Mouse (Mus musculus): ENCODE measurements around the gene Itpkc. TPM values are rescaled to one million over a fixed set of nuclear protein-coding genes. Genes with fewer than 3 reads are reported as not detected.

Gene Itpkc
- polyA plus RNA-seq (2016; fragmentation: Nextera tagmentation; extraction: Ambion mirVana), result 7.2 and 7.9 TPM in 2 replicates

- Histone ChIP-seq H3K36me3 (no peaks in the 10 kb centered on the region), H3K4me1 (peaks cover 43% of the 10 kb centered on the region), H3K4me3 (peak within 1 kb of the TSS; percentile 88), H3K9me3 (replicated peaks) (no peaks in the 10 kb centered on the region), H3K27ac (peak within 1 kb of the TSS; percentile 92), H3K27me3 (ENCODE audit: low read depth, poor library complexity, severe bottlenecking) (no peaks in the 10 kb centered on the region)
- under 1% methylated on average over 49 of the region's 49 CpGs for WGBS
- peak; percentile 98 for DNase-seq (ENCODE audit: low spot score)
Measured at GRCm38 (mm10) chr7:27228281-27228821, at the start of gene Itpkc. Gene Itpkc, minus strand, starts transcription at chr7:27228661.

GRCm38 (mm10) chr7:27277191-27277590 is 48.7 kb upstream of the Itpkc start:
- peaks cover 68% of the 10 kb centered on the region for H3K36me3 ChIP-seq
- H3K4me1 ChIP-seq, result no peaks in the 10 kb centered on the region; the same call in 1 of the 2 replicates
- no peak for DNase-seq (ENCODE audit: low spot score)
- no peaks in the 10 kb centered on the region for H3K9me3 ChIP-seq (replicated peaks)
- no peaks in the 10 kb centered on the region for H3K27me3 ChIP-seq (ENCODE audit: low read depth, poor library complexity, severe bottlenecking)
- 93% methylated on average over 3 of the region's 3 CpGs for WGBS
- no peak overlapping the region for H3K27ac ChIP-seq
- no peak overlapping the region for H3K4me3 ChIP-seq

GRCm38 (mm10) chr7:27276021-27276420 is 47.6 kb upstream of the Itpkc start:
- DNase-seq (ENCODE audit: low spot score), result no peak
- no peak overlapping the region for H3K27ac ChIP-seq
- no peaks in the 10 kb centered on the region for H3K9me3 ChIP-seq (replicated peaks)
- H3K36me3 ChIP-seq, result peaks cover 68% of the 10 kb centered on the region
- WGBS, result 65% methylated on average over 7 of the region's 7 CpGs
- H3K4me3 ChIP-seq, result no peak overlapping the region
- H3K4me1 ChIP-seq, result no peaks in the 10 kb centered on the region
- no peaks in the 10 kb centered on the region for H3K27me3 ChIP-seq (ENCODE audit: low read depth, poor library complexity, severe bottlenecking)

GRCm38 (mm10) chr7:27274916-27275315 is 46.5 kb upstream of the Itpkc start:
- Histone ChIP-seq H3K4me1 (no peaks in the 10 kb centered on the region), H3K4me3 (no peak overlapping the region), H3K36me3 (peaks cover 70% of the 10 kb centered on the region), H3K27ac (no peak overlapping the region), H3K9me3 (replicated peaks) (no peaks in the 10 kb centered on the region), H3K27me3 (ENCODE audit: low read depth, poor library complexity, severe bottlenecking) (no peaks in the 10 kb centered on the region)
- 87% methylated on average over 4 of the region's 4 CpGs for WGBS
- DNase-seq (ENCODE audit: low spot score), result no peak

- peak; percentile 73 for DNase-seq (ENCODE audit: low spot score)
- WGBS, result 46% methylated on average over 32 of the region's 32 CpGs
Measured at GRCm38 (mm10) chr7:27273739-27274351, 45.4 kb upstream of the Itpkc start.

GRCm38 (mm10) chr7:27271423-27271822 is 43.0 kb upstream of the Itpkc start:
- Histone ChIP-seq H3K36me3 (peaks cover 68% of the 10 kb centered on the region), H3K27me3 (ENCODE audit: low read depth, poor library complexity, severe bottlenecking) (no peaks in the 10 kb centered on the region), H3K4me1 (peaks cover 3% of the 10 kb centered on the region), H3K27ac (no peak overlapping the region), H3K4me3 (no peak overlapping the region), H3K9me3 (replicated peaks) (no peaks in the 10 kb centered on the region)
- WGBS, result 89% methylated on average over 8 of the region's 8 CpGs
- DNase-seq (ENCODE audit: low spot score), result no peak

More at GRCm38 (mm10) chr7:27273739-27274351, 45.4 kb upstream of the Itpkc start:
- Histone ChIP-seq H3K9me3 (replicated peaks) (no peaks in the 10 kb centered on the region), H3K27me3 (ENCODE audit: low read depth, poor library complexity, severe bottlenecking) (no peaks in the 10 kb centered on the region), H3K4me1 (no peaks in the 10 kb centered on the region), H3K36me3 (peaks cover 71% of the 10 kb centered on the region), H3K4me3 (peak overlapping the region; percentile 23; the same call in 1 of the 2 replicates), H3K27ac (no peak overlapping the region)

GRCm38 (mm10) chr7:27266515-27267128 is 38.2 kb upstream of the Itpkc start:
- Histone ChIP-seq H3K36me3 (peaks cover 79% of the 10 kb centered on the region), H3K4me1 (peaks cover 11% of the 10 kb centered on the region), H3K27me3 (ENCODE audit: low read depth, poor library complexity, severe bottlenecking) (no peaks in the 10 kb centered on the region), H3K4me3 (no peak overlapping the region), H3K27ac (no peak overlapping the region), H3K9me3 (replicated peaks) (no peaks in the 10 kb centered on the region)
- 67% methylated on average over 20 of the region's 20 CpGs for WGBS
- DNase-seq (ENCODE audit: low spot score), result no peak

GRCm38 (mm10) chr7:27264761-27265160 is 36.3 kb upstream of the Itpkc start:
- peaks cover 63% of the 10 kb centered on the region for H3K36me3 ChIP-seq
- no peak overlapping the region for H3K4me3 ChIP-seq
- WGBS, result 86% methylated on average over 12 of the region's 12 CpGs
- no peaks in the 10 kb centered on the region for H3K9me3 ChIP-seq (replicated peaks)
- H3K27me3 ChIP-seq (ENCODE audit: low read depth, poor library complexity, severe bottlenecking), result no peaks in the 10 kb centered on the region
- peaks cover 17% of the 10 kb centered on the region for H3K4me1 ChIP-seq
- DNase-seq (ENCODE audit: low spot score), result no peak
- no peak overlapping the region for H3K27ac ChIP-seq

GRCm38 (mm10) chr7:27261888-27262287 is 33.4 kb upstream of the Itpkc start:
- DNase-seq (ENCODE audit: low spot score), result no peak
- H3K36me3 ChIP-seq, result peaks cover 36% of the 10 kb centered on the region
- H3K27ac ChIP-seq, result no peak overlapping the region
- H3K27me3 ChIP-seq (ENCODE audit: low read depth, poor library complexity, severe bottlenecking), result peaks cover 9% of the 10 kb centered on the region; the same call in 1 of the 2 replicates
- peaks cover 43% of the 10 kb centered on the region for H3K4me1 ChIP-seq
- H3K4me3 ChIP-seq, result no peak overlapping the region
- H3K9me3 ChIP-seq (replicated peaks), result no peaks in the 10 kb centered on the region
- WGBS, result 88% methylated on average over 6 of the region's 6 CpGs

GRCm38 (mm10) chr7:27260856-27261255 is 32.4 kb upstream of the Itpkc start:
- Histone ChIP-seq H3K9me3 (replicated peaks) (no peaks in the 10 kb centered on the region), H3K27me3 (ENCODE audit: low read depth, poor library complexity, severe bottlenecking) (peaks cover 17% of the 10 kb centered on the region; the same call in 1 of the 2 replicates), H3K4me1 (peaks cover 40% of the 10 kb centered on the region), H3K36me3 (peaks cover 36% of the 10 kb centered on the region), H3K27ac (no peak overlapping the region), H3K4me3 (no peak overlapping the region)
- DNase-seq (ENCODE audit: low spot score), result no peak
- WGBS, result 90% methylated on average over 7 of the region's 7 CpGs

GRCm38 (mm10) chr7:27259771-27260170 is 31.3 kb upstream of the Itpkc start:
- Histone ChIP-seq H3K9me3 (replicated peaks) (no peaks in the 10 kb centered on the region), H3K36me3 (peaks cover 31% of the 10 kb centered on the region), H3K27ac (peak overlapping the region; percentile 94), H3K4me3 (peak overlapping the region; percentile 87), H3K27me3 (ENCODE audit: low read depth, poor library complexity, severe bottlenecking) (peaks cover 17% of the 10 kb centered on the region; the same call in 1 of the 2 replicates), H3K4me1 (peaks cover 40% of the 10 kb centered on the region)
- 57% methylated on average over 5 of the region's 5 CpGs for WGBS
- no peak for DNase-seq (ENCODE audit: low spot score)

- WGBS, result 5% methylated on average over 9 of the region's 9 CpGs
- H3K9me3 ChIP-seq (replicated peaks), result no peaks in the 10 kb centered on the region
- H3K27ac ChIP-seq, result peak overlapping the region; percentile 94
- no peak for DNase-seq (ENCODE audit: low spot score)
- peaks cover 40% of the 10 kb centered on the region for H3K4me1 ChIP-seq
- peak overlapping the region; percentile 87 for H3K4me3 ChIP-seq
- peaks cover 17% of the 10 kb centered on the region; the same call in 1 of the 2 replicates for H3K27me3 ChIP-seq (ENCODE audit: low read depth, poor library complexity, severe bottlenecking)
- peaks cover 27% of the 10 kb centered on the region for H3K36me3 ChIP-seq
Measured at GRCm38 (mm10) chr7:27259271-27259721, 30.8 kb upstream of the Itpkc start.

Data from limb, embryonic 10.5 days (tissue).